Mouse (Mus musculus): ENCODE measurements around the gene Slc25a14. TPM values are rescaled to one million over a fixed set of nuclear protein-coding genes. Genes with fewer than 3 reads are reported as not detected.
A peak's percentile ranks its signal among the peaks of the same experiment; 100 is the strongest.

The Slc25a14 gene
- total RNA-seq (2021): 10 to 100 TPM; 60.8 to 64.0 TPM

DNA sequence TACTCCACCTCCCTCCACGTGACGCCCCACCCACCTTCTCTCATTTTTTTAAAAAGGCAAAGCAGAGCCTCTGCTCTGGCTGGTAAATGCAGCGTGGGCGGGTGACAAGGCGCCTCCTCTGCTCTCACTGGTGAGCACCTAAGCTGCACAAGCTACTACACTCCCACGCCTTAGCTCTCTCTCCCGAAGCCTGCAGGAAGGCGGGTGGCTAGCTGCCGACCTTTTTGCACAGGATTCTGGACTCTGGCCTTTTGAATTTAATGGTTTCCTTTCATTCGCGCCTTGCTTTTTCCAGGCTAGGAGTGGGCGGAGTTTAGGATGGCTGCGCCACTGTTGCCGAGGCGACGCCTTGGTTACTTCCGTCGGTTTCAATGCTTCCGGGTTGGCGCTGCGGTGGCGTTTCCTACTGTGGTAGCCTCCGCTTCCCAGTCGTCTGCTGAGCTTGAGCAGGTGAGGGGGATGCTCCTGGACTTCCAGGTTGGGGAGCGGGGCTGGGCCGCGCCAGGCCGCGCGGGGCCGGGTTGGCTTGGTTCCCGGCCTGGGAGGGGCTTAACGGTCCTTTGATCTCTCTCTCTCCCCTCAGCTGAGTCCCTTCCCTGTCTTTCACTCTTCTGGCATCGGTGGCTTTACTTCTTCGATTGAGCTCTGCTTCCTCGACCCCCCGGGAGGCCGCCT is at the start of gene Slc25a14:
Gene Slc25a14 (plus strand): TSS at position 35 of the 675 bp plus-strand sequence.
- intact Hi-C loops (cut with DNase I): loop anchor here (1.0 kb wide), 1 partner anchor 29 kb away; the partner anchor contains the start of gene Zfp280c
- DNase-seq (ENCODE audit: low spot score in 2 of 2): peak; percentile 78 to 82

GRCm38 (mm10) chrX:48583332-48583731 is 39.9 kb upstream of the Slc25a14 start:
- DNase-seq (ENCODE audit: low spot score in 2 of 2): no peak
- intact Hi-C loops (cut with DNase I): no loop called here

DNA sequence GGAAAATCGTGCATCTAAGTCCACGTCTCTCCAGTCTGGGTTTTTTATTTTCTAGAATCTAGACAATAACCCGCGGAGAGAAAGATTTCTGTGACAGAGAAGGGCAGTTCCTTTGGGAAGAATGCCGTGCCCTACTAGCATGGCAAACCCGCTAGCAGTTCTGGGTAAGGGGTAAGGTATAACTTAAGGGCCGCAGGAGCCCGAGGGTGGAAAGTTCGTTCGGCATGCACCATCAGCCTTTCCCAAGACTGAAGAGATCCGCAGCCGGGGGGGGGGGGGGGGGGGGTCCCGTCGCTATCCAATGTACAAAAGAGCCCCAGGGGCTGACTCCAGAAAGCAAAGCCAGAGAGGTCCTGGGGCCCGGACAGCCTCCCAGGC is 29.5 kb upstream of the Slc25a14 start:
- intact Hi-C loops (cut with DNase I): loop anchor here (1.0 kb wide), 1 partner anchor 30 kb away; the partner anchor contains the start of gene Slc25a14
- no peak for DNase-seq (ENCODE audit: low spot score in 2 of 2)

DNA sequence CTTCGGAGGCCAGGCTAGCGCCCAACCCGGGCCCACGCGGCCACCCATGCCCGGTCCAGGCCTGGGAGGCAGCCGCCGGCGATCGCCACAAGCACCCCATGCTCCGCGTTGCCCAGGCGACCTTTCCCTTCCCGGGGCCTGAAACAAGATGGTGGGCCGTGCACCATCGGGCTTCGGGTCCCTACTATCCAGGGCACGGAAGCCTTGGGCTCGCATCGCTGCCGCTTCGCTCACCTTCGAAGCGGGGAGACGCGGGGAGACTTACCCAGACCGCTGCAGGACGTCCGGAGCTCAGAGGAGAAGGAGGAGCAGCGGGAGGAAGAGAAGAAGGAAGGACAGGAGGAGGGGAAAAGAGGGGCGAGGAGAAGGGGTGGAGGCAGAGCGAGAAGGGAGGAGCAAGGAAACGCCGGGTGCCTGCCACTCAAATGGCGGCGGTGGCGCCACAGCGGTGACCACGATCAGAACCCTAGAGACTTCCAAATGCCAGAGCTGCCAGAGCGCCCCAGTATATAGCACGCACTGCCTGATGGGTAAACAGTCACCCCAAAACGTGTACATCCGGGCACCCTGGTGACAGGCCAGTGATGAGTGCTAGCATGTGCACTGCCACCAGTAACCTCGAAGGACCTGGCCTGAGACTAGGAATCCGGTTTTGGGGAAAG is 29.0 kb upstream of the Slc25a14 start, which contains the start of gene Zfp280c:
Gene Zfp280c (minus strand): TSS at position 406 of the 662 bp plus-strand sequence.
- intact Hi-C loops (cut with DNase I): loop anchor here (1.0 kb wide), 1 partner anchor 29 kb away; the partner anchor contains the start of gene Slc25a14
- peak; percentile 69 to 76 for DNase-seq (ENCODE audit: low spot score in 2 of 2)

- no peak for DNase-seq (ENCODE audit: low spot score in 2 of 2)
- intact Hi-C loops (cut with DNase I): no loop called here
These were observed 27.2 kb upstream of the Slc25a14 start for GRCm38 (mm10) chrX:48596053-48596452.

DNA sequence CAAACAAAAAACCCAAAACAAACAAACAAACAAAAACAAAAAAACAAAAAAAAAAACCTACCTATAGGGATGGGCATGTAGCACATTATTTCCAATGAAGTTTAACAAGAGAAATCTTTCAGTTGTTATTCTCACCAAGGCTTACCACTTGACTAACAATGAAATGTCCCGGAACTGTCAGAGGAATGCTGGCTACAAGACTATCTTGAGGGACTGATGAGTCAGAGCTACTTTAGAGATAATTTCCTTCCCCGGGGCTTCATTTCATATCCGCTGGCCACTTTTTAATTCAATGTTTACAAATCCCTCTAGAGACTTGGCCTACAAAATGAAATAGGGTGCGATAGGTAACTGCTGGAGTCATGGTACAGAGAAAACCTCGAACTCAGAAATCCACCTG is 26.3 kb upstream of the Slc25a14 start:
- no peak for DNase-seq (ENCODE audit: low spot score in 2 of 2)
- intact Hi-C loops (cut with DNase I): no loop called here

DNA sequence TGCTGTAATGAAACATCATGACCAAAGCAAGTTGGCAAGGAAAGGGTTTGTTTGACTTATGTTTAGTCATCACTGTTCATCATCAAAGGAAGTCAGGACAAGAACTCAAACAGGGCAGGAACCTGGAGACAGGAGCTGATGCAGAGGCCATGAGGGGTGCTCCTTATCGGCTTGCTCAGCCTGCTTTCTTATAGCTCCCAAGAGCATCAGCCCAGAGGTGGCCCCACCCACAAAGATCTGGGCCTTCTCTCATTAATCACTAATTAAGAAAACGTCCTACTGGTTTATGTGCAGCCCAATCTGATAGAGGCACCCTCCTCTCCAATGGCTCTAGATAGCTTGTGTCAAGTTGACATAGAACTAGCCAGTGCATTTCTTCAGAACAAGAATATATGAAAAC is 18.3 kb upstream of the Slc25a14 start:
- intact Hi-C loops (cut with DNase I): no loop called here
- DNase-seq (ENCODE audit: low spot score in 2 of 2): no peak

GRCm38 (mm10) chrX:48623049-48623378 is 199 bp upstream of the Slc25a14 start:
- DNase-seq (ENCODE audit: low spot score in 2 of 2): no peak
- intact Hi-C loops (cut with DNase I): loop anchor here (1.0 kb wide), 1 partner anchor 29 kb away; the partner anchor contains the start of gene Zfp280c

GRCm38 (mm10) chrX:48624054-48624420 is 824 bp downstream of the Slc25a14 start:
- DNase-seq (ENCODE audit: low spot score in 2 of 2): no peak
- intact Hi-C loops (cut with DNase I): no loop called here

- no peak for DNase-seq (ENCODE audit: low spot score in 2 of 2)
- intact Hi-C loops (cut with DNase I): no loop called here
These were observed 13.8 kb downstream of the Slc25a14 start for GRCm38 (mm10) chrX:48637032-48637431.

GRCm38 (mm10) chrX:48644122-48644521 is 20.9 kb downstream of the Slc25a14 start:
- DNase-seq (ENCODE audit: low spot score in 2 of 2): peak; percentile 8 to 12
- intact Hi-C loops (cut with DNase I): no loop called here

DNA sequence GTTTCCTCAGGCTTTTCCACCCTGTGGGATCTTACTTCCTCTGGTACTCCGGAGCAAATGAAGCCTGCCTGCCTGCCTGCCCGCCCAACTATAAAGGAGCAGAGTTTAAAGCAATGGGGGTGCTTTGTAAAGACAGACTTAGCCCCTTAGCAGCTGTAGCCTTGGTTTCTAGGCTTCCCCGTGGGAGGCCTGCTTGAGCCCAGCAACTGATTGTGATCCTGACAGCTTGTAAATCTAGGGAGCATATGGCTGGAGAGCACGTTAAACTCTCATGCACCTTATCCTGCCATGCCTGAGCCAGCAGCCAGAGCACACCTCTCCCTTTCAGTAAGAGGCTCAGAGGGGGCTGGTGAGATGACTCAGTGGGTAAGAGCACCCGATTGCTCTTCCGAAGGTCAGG is 43.6 kb downstream of the Slc25a14 start:
- DNase-seq (ENCODE audit: low spot score in 2 of 2): no peak
- intact Hi-C loops (cut with DNase I): no loop called here

DNA sequence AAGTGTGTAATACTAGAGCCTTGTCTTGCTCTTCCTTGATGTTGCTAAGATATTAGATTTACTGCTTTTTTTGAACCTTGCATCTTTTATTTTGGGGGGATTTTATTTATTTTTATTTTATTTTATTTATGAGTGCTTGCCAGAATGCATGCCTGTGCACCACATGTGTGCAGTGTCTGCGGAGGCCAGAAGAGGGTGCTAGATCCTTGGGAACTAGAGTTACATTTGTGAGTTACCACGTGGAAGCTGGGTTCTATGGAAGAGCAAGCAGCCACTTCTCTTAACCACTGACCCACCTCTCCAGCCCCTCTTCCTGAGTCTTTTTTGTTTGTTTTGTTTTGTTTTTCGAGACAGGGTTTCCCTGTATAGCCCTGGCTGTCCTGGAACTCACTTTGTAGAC is 46.4 kb downstream of the Slc25a14 start:
- intact Hi-C loops (cut with DNase I): no loop called here
- DNase-seq (ENCODE audit: low spot score in 2 of 2): no peak

DNA sequence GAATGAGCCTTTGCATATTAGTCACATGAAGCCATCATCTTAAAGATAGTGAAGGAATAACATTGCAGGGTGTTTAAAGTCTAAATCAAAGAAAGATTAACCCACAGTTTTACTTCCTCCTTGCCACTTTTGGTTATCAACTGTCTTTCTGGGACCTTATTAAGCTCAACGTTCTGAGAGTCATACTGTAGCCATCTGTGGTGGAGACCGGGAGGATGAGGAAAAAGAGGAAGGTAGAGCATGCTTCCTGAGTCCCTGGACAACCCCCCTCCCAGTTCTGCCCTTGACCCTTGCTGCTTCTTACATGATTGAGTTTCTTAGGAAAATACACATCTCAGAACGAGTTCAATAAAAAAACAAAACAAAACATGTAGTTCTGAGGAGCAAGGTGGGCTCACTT is 48.5 kb downstream of the Slc25a14 start:
- intact Hi-C loops (cut with DNase I): no loop called here
- no peak for DNase-seq (ENCODE audit: low spot score in 2 of 2)

GRCm38 (mm10) chrX:48674171-48674570 is 51.0 kb downstream of the Slc25a14 start, which contains the start of gene Gpr119:
Gene Gpr119, minus strand, starts transcription at chrX:48674478.
- DNase-seq (ENCODE audit: low spot score in 2 of 2): no peak
- intact Hi-C loops (cut with DNase I): no loop called here

DNA sequence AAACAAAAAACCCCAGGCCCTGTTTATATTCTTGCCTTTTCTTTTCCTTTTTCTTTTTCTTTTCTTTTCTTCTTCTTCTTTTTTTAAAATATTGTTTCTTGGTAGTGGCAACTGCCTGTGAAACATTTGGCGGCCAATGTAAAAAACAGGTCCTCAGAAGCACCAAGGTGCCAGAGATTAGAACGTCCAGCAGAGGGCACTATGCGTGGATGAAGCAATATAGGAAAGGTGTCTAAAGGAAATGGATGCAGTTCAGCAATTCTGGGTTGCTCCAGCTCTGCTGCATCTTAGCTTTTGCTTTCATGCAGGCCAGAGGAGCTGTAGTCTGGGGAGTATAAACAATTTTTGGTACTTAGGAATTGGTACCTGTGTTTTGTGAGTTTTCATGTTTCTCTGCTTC is 60.2 kb downstream of the Slc25a14 start:
- intact Hi-C loops (cut with DNase I): loop anchor here (10.0 kb wide), 1 partner anchor 621 kb away; no protein-coding TSS in a partner anchor
- DNase-seq (ENCODE audit: low spot score in 2 of 2): peak; percentile 8 to 35

DNA sequence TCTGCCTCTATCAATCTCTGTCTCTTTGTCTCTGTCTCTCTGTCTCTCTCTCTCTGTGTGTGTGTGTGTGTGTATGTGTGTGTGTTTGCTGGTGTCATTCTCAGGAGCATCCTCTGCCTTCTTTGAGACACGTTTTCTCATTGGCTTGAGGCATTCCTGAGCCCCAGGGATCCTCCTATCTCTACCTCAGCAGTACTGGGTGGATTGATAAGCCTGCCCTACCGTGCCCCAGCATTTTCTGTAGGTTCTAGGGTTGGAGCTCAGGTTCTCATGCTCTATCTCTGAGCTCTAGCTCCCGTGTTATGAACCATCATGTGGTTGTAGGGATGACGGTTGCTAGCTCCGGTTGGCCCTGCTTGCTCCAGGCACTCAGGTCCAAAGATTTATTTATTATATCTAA is 60.6 kb downstream of the Slc25a14 start:
- no peak for DNase-seq (ENCODE audit: low spot score in 2 of 2)
- intact Hi-C loops (cut with DNase I): loop anchor here (10.0 kb wide), 1 partner anchor 621 kb away; no protein-coding TSS in a partner anchor

- no peak for DNase-seq (ENCODE audit: low spot score in 2 of 2)
- intact Hi-C loops (cut with DNase I): no loop called here
These were observed 71.2 kb downstream of the Slc25a14 start for GRCm38 (mm10) chrX:48694460-48694859.

DNA sequence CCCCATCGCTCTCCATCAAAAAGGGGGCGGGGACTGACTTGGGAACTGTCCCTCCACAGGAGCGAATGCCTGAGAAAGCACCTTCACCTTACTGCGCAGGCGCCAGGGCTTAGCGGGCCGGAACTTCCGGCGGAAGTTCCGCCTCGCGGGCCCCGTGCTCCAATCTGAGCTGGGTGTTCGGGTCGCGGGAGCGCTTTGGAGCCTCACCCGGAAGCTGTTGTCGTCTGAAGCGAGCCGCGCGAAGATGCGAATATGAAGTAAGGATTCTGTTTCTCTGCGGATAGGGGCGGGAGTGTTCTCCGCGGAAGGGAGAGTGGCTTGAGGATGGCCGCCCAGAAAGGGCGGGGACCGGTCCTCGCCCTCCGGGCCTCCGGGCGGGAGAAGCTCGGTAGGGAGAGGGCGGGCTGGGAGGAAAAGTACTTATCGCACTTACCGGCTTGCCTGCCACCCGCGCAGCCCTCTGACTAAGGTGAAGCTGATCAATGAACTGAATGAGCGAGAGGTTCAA is 71.7 kb downstream of the Slc25a14 start, which contains the start of gene Rbmx2:
Gene Rbmx2 (plus strand): TSS at position 141 of the 508 bp plus-strand sequence.
- intact Hi-C loops (cut with DNase I): no loop called here

GRCm38 (mm10) chrX:48709701-48710100 is 86.5 kb downstream of the Slc25a14 start:
- no peak for DNase-seq (ENCODE audit: low spot score in 2 of 2)
- intact Hi-C loops (cut with DNase I): no loop called here

More for the DNA sequence above, 71.7 kb downstream of the Slc25a14 start, which contains the start of gene Rbmx2:
- peak; percentile 85 to 87 for DNase-seq (ENCODE audit: low spot score in 2 of 2)

Data from left cerebral cortex, postnatal 36 days (tissue).